Mouse (Mus musculus) embryo, embryonic 11.5 days (tissue): Measurements from ENCODE around the gene Gng3.

ENCODE experiments used
- DNase-seq: peaks from one replicate; pipeline ENCODE4 v3.0.0-alpha.2; 2012; ENCODE audit warnings: low read depth, low spot score

Gene Gng3

GRCm38 (mm10) chr19:8803879-8804660 lies 34.9 kb downstream of the Gng3 start:
- no peak for DNase-seq

GRCm38 (mm10) chr19:8803204-8803780 lies 35.7 kb downstream of the Gng3 start:
- no peak for DNase-seq

DNA sequence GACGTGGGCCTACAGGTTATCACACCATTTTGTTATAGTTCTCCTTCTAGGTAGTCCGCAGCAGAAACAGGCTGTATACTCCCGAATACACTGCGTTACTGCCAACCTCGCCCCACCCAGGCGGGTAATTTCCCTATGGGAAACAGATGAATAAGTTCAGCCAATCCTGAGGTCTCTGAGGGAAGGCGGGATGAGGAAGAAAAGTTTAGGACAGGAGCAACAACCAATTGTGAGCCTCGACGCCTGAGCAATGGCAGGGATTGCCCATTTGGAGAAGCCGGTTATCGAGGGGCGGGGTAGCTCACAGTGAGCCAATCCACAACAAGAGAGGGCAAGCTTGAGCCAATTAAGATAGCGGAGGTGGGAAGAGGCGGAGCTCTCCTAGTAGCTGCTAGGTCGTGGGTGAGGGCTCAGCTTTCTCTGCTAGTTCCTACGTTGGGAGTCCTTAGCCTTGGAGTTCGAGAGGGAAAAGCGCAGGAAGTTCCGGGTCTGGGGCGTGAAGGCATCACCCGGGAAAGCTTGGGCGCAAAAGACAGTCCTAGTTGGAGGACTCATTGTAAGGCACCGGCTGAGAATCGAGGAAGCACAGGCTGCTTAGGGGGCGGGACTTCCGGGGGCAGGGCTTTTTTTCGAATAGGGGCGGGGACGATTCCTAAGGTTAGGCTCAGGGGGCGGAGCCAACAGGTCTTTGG lies 36.7 kb downstream of the Gng3 start, which contains the start of gene Zbtb3:
Gene Zbtb3, plus strand, starts transcription at position 426 of the 692 bp plus-strand sequence.
- DNase-seq, result peak; percentile 93

- DNase-seq, result no peak
Observed at GRCm38 (mm10) chr19:8798947-8799315, 40.1 kb downstream of the Gng3 start.

- DNase-seq, result peak; percentile 87
Observed at GRCm38 (mm10) chr19:8798264-8798946, 40.6 kb downstream of the Gng3 start, which contains the start of gene Polr2g. TSS of gene Polr2g (minus strand) at chr19:8798577.

DNA sequence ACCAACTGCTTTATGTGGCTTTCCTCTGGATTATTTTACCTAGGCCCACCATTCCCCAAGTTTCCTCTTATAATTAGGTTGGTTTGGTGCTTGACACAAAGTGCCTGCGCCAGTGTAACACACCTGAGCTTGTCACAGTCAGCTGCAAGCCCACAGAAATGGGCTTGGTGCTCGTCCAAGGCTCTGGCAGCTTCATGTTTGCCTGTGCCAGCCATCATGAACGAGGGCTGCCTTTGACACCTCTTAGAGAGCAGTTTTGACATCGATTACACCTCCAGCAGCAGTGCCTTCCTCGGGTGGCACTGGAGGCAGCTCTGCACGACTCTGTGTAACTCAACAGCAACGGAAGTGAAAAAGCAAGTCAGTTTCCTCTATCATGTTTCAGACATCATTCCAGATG lies 48.8 kb downstream of the Gng3 start:
- DNase-seq, result no peak

GRCm38 (mm10) chr19:8789171-8789570 lies 49.8 kb downstream of the Gng3 start:
- DNase-seq, result no peak

DNA sequence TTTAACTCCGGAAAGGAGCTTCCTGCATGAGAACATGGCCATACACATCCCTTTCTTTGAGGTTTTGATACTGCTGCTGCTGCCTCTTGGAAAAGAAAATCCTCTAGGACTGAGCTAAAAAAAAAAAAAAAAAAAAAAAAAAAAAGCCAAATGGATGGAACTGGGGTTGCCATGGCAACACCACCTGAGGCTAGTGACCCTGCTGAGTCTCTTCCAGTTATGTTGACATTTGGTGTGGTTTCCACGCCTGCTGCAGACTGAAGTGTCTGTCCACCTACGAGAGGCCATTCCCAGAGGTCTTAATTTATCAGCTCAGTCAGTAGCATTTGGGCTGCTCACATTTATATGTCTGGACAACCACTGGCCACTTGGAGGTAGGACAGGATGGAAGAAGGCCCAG lies 50.5 kb downstream of the Gng3 start:
- DNase-seq, result no peak
